Mouse (Mus musculus) liver, embryonic 14.5 days (tissue): ENCODE results near the gene Kcng4.

Experiments
- CTCF ChIP-seq: IDR thresholded peaks from 2 replicates; pipeline ENCODE4 v1.5.1; 2016; ENCODE audit warnings: antibody characterized with exemption, low read depth, control low read depth
- EP300 ChIP-seq: IDR thresholded peaks from 2 replicates; pipeline ENCODE4 v1.6.1; 2016; ENCODE audit warnings: antibody characterized with exemption, low read depth

DNA sequence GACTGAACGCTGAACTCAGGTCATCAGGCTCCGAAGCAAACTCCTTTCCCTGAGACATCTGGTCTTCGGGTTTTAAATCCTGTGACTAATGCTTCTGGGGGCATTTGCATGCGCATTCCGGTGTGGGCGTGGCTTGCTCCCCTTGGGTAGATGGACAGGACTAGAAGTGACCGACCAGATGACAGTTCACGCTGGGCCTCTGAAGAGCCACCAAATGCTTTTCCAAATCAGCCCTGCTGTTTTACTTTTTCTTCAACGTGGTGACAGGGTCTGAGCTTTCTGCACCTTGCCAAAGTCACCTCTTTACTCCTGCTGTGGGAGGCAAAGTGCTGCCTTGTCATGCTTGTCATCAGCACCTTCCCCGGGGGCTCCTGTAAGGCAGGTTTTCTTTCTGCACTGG lies 46.6 kb downstream of the Kcng4 start:
- TF ChIP-seq CTCF: no peak
- TF ChIP-seq EP300: no peak
